Mouse (Mus musculus): Measurements from ENCODE around the gene Rrp15.

- TF ChIP-seq POLR2A (IDR thresholded peaks at IDR 0.05; ENCODE audit: borderline replicate concordance, low read depth, low read length) (no peak), CTCF (IDR thresholded peaks at IDR 0.05; ENCODE audit: low read depth, low read length) (no peak)
These were observed 23.5 kb upstream of the Rrp15 start for GRCm38 (mm10) chr1:186772547-186773077.

Measured in bone marrow macrophage, adult 2 months (primary cell).